Mouse (Mus musculus) T-helper 1 cell (primary cell): Measurements from ENCODE around the gene Gfod2.

ENCODE experiments used
- in situ Hi-C: fragments of 300-600 bp; cut with MboI, MseI; formaldehyde crosslinking; loops from one replicate; pipeline ENCODE4 v1.15.1; 2025; ENCODE audit warnings: high pct_unique_total_duplicates

Gfod2 gene

DNA sequence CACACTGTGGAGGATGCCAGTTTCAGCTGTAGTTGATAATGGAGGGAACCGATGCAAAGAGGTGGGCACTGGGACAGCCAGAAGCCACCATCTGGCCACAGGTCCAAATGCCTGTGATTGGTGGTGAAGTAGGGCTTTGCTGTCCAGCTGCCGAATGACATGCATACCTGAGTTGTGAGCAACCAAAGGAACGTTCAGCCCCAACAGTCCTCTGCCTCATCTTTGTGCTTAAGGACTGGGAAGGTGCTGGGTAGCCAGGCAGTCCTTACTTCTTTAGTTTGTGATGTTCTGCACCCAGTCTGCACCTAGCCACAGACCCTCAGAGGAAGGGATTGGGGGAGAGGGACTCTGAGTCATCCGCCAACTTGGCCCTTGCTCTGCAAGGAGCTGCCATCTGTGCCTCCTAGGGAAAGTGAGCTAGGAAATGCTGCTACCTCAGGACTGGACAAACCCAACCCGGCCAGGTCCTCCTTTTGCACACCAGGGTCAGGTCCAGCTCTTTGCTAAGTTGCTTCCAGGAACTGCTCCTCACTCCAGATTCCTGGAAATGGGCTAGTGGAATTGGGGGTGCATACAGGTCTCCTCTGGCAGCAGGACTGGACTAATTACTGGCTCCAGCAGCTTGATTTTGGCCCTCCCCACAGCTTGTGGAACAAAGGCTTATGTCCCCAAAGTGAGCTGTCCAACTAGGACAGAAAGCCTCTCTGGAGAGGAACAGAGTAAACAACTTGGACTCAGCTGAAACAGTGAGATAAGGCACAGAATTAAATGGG is 10.2 kb upstream of the Gfod2 start:
- in situ Hi-C loops: no loop called here

DNA sequence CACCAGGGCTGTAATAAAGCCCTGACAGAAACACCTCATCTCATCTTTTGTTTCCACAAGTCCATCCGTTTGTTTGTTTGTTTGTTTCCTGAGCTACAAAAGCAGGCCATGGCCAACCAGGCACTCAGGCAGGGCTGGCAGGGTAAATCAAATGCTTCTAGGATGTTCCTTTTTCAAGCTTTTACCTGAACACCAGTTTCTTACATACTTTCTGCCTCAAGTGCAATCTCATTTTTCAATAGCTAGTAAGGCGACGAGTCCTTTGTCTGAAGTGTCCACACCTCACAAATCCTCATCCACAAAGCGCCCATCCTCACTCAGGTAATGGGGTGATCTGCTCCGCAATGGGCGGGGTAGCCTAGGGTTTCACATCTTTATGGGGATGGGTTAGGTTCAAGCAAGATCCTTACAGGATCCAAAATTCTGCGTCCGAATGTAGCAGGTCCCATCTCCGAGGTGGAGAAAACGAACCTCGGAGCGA is 628 bp downstream of the Gfod2 start:
- in situ Hi-C loops: no loop called here

DNA sequence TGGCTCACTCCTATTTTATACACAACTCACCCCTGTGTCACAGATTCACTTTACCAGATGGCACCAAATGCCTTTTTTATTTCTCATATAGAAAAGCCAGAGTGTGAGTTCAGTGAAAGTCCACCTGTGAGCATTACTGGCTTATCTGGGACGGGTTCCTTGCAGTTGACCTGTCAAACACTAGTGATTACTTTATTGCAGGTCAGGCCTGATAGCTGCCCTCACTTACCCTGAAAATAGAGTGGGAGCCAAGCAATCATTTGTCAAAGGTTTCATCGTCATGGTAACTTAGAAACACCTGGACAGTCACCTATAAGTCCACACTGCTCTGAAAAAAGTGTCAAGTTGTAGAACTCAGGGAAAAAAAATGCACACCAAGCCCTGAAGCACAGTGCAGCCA is 3.8 kb downstream of the Gfod2 start:
- in situ Hi-C loops: no loop called here

DNA sequence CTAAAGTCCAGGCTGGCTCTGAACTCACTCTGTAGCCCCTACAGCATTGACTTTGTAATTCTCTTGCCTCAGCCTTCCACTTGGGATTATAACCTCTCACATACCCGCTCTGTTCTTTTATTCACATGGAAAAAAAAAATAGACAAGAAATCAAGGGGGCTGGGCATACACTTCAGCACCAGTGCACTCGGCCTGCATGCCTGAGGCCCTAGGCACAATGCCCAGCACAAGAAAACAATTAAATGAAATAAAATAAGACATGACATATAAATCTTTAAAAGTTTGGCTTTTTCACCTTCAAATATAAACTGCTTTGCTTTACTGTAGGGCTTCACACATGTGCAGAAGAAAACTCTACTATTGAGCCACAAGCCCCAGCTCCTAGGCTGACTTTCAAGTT is 4.5 kb downstream of the Gfod2 start:
- in situ Hi-C loops: no loop called here

DNA sequence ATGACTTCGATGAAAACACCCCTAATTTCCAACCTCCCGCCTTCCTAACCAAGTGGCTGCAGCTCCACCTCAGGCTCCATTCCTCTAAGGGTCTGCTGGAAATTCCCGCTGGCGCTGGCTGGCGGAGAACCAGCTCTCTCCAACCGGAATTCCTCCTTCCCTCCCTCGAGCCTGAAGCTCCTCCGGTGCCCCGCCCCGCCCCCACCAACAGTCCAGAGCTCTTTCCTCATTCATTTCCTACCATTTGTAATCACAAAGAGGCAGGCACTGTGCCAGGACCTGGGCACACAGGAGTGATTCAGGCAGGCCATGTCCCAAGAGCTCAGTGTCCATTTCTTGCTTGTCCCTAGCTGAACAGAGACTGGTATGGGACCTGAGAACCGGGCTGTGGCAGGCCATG is 7.9 kb downstream of the Gfod2 start:
- in situ Hi-C loops: no loop called here

DNA sequence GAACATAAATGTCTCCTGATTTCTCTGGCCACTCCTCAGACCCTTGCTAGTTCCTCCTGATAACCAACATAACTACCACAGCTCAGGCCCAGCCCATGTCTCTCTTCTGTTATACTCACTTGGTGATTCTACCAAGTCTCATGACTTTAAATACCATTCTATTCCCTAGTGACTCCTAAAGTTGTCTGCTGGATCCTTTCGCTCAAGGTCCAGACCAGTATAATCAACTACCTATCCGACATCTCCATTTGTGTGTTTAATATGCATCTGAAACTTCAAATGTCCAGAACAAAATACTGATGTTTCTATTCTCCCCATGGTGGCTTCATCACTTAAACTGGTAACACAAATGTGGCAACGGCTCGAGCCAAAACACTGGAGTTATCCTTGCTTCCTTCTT is 15.2 kb downstream of the Gfod2 start:
- in situ Hi-C loops: no loop called here

DNA sequence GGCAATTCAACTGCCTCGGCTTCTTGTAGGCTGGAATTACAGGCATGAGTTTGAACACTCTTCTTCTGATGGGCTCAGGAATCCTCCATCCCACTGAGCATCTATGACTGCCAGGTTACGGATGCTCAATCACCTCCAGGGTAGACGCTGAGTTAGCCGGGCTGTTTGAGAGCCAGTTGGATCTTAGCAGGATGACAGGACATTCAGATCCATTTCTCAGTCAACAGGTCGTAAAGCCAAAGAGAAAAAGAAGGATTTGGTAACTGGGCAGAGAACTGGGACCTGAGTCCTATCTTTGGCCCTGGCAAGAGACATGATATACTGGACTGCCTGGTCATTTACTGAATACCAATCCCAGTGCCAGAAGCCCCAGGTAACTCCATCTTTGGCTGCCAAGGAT is 19.2 kb downstream of the Gfod2 start:
- in situ Hi-C loops: no loop called here

DNA sequence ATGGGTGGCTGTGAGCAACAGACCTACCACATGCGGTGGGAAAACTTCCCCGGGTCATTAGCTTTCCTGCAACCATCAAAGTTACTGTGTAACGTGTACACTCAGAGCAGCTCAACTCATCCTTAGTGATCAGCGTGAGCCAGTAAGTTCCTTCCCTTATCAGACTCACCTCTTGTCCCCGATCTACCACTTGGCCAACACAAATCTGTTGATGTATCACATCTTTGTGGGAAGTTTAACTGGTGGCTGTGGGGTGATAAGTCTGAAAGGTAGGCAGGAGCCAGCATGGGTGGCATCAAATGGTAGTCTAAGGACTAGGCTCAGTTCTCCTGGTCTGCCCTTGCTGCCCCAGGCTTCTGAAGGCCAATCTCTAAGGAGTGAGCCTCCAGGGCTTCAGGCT is 26.3 kb downstream of the Gfod2 start:
- in situ Hi-C loops: no loop called here

DNA sequence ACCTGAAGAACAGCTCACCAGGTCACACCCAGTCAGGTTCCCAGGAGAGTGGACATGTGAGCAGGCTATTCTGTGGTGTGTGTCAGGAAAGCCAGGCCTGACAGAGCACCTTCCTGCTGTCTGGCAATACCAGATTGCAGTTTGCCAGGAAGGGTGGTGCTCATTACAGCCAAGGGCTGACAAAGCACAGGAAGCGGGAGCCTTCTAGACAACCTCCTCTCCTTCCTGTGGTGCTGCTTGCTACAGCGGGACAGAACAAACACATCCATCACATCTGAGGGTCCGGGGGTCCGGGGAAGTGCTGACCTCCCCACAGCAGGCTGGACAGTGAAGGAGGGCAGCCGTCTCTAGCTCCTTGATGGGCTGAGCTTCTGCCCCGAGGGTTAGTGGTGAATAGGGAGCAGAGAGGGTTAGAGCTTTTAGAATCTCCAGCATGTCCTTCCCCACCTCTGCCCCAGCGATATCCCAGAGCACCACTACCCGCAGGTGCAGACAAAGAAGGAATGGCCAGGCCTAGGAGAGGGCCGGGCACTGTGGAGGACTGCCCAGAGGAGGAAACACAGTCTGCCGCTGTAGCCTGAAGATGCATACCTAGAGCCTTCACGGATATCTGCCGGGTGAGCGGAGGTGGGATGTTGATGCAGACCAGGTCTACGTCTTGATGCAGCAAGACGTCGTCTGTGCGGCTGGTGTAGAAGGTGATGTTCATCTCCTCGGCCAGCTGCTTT is 30.9 kb downstream of the Gfod2 start:
- in situ Hi-C loops: loop anchor here (5.0 kb wide), 1 partner anchor 55 kb away; no protein-coding TSS in a partner anchor

DNA sequence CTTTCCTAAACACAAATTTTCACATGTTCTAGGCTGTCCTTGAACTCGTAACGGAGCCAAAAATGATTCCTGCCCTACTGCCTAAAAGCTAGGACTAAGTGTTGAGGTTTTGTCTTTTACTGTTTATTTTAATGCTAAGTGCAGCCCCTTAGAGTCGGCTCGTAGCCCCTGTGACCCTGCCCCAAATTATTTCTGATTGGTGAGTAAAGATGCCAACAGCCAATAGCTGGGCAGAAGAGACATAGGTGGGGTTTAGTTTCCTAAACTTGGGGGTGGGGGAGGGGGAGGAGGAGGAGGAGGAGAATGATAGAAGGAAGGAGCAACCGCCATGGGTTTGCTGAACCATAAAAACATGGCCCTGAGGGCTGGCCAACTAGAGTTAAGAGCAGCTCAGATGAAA is 32.7 kb downstream of the Gfod2 start:
- in situ Hi-C loops: loop anchor here (5.0 kb wide), 1 partner anchor 57 kb away; no protein-coding TSS in a partner anchor

DNA sequence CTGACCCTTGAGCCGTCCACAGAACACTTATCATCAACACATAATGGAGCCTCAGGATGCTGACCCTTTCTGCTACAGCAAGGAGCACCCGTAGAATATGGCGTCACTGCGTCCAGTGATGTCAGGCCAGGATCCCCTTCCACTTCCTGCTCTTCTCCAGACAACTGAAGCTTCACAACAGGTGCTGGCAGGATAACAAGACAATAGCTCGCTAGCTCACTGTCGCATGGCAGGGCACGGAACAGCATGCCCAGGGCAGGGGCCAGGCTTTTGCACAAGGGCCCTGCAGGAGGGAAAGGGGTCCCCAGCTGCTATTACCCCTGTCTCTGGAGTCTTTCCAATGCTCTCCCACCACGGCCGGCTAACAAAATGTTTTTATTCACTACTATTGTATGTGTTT is 35.6 kb downstream of the Gfod2 start:
- in situ Hi-C loops: no loop called here

DNA sequence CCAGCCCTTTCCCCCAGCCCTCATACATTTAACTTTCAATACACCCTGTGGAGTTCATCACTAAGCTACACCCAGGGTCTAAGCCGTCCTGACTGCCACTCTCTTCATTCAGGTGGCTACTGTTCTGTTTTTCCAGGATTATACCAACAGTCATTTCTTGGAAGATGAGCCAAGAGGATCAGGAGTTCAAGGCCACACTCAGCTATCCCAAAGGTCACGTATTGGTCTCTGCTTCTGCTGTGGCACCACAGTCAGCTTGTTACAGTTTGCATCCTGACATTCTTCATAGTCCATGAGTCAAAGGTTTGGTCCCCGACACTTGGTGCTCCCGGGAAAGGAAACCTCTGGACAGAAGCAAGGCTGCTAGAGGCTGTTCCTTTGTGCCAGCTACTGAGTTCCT is 38.8 kb downstream of the Gfod2 start:
- in situ Hi-C loops: no loop called here

DNA sequence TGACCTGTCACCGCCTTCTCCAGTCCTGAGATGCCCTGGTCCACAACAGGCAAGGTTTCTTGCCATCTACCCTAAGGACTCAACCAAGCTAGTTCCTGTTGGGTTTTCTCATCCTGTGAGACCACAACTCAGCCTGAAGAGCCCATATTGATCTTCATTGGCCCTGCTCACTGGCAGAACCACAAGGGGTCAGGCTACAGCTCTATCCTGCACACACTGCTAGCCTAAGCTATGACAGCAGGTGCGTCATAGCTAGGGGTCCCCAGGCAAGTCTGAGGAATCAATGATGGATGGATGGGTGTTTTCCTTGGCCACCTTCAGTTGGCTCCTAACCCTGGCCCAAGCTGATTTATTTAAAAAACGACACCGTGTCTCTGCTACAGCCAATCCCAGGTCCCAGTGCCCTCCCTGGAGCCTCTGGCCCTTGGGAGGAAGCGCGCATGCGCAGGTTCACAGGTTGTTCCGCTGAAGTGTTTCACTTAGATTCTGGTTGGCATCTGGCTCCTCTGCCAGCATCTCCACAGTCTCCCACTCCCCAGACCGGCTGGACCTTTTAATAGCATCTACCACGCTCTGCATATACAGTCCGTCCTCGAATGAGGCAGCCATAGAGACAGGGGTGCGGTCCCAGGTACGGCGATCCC is 42.0 kb downstream of the Gfod2 start:
- in situ Hi-C loops: no loop called here

DNA sequence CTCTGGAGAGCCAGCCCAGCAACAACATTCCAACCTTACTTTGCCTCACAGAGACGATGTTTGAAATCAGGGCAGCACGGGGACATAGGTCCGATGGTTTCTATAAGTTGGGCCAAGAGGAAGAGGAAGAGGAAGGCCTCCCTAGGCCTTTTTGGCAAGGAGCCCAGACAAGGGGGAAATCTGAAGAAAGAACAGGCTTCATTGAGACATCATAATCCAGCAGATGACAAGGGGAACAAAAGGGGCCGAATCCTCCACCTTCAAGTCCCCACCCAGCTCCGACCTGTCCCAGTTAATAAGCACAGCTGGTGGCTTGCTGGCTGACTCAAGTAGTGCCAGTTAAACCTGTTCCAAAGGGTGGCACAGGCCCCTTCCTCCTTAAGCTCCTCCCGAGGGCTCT is 43.4 kb downstream of the Gfod2 start:
- in situ Hi-C loops: no loop called here

DNA sequence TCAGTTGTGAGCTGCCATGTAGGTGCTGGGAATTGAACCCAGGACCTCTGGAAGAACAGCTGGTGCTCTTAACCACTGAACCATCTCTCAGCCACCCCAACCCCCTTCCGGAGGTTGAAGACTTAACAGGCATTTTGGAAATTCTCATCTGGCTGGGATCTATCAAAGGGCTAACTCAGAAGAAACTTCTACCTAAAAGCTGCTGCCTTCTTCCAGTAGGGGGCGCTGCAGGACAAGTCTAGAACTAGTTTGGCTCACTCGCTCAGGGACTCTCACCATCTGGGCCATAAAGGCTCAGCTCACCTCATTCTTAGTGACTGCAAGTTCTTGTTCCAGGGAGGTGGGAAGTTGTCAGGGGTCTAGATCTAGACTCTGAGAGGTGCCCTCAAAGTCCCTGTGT is 44.3 kb downstream of the Gfod2 start:
- in situ Hi-C loops: no loop called here

DNA sequence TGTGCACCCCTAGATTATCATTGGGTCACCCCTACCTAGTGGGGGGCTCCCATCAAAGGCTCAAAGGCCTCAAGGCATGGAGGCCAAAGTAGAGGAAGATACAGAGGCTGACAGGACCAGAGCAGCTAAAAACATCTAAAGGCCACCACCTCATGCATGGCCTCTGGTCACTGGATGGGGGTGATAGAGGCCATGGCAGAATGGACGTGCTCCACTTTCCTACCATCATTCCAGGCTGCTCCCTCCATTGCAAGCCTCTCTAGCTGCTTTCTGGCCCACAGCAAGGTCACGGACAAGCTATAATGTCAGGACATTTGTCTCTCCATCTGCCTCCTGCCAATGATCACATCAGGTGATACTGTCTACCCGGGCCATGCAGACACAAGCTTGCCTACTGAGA is 46.2 kb downstream of the Gfod2 start:
- in situ Hi-C loops: no loop called here

DNA sequence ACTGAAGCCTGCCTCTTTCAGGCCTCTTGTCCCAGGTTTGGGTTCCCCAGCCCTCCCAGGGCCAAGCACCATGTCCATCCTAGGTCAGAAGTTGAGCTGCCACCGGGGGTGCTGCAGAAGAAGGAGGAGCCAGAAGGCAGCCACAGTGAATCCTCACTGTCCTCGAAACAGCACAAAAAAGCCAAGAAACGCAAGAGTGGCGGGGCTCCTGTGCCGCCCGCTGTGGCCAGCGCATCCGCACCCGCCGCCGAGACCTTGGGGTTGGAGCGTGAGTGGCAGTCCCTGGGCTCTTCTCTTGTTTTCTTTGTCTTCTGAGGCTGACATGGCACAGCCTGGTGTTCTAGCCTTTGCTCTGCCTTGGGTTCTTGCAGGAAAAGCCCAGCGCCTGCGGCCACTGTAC is 49.1 kb downstream of the Gfod2 start:
- in situ Hi-C loops: no loop called here

DNA sequence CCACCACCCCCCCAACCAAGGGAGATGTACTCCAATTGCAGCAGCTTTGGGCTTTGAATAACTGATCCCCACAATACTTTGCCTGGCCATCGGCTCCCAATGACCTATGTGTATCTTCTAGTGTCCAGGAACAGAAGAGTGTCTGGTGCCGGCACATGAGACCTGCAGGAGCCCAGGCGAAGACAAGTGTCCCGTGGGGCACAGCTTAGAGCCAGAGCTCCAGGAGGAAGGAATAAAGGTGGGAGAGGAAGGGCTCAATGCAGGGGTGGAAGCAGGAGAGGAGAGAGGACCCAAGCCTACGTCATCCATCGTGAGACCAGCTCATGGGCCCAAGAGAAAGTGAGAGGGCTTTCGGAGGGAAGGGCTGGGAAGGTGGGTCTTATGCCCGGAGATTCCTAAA is 49.8 kb downstream of the Gfod2 start:
- in situ Hi-C loops: no loop called here

DNA sequence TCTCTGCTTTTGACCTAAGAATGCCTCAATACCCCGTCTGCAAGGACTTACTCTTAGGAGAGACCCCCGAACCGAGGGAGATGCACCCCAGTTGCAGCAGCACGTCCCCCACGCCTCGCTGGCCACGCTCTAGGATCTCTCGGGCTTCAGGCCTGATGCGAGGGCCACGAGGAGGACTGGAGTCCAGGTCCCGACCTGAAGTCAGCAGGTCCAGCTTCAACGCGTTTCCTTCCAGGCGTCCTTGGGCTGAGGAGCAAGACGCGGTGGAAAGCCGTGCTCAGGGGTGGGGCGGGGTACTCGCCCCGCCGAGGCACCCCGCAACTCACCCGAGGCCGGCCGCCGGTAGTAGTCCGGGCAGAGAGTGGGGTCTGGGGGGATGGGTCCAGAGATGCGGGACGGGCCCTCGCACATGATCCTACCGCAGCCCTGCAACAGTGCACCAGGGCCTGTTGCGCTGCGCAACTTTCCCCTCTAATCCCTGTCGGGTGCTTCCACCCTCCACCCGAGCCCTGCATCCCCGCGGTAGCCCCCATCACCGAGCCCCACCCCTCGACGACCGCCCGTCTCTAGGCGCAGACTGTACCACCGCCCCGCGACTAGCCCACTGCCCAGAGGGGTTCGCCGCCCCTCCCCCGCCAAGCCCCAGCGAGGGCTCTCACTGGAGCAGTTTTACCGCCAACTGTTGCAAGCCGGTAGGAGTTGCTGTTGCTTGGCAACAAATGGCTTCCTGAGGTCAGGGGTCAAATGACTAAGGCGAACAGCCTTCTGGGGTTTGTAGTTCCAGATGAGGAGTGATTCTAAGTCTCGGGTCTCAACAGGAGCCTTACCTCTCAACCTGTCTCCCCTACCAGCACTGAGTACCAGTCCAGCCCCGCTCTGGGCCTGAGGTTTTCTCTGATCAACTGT is 50.7 kb downstream of the Gfod2 start, which contains the start of the genes 4933405L10Rik and Enkd1:
Gene 4933405L10Rik (plus strand): TSS at position 158 of the 906 bp plus-strand sequence.
Gene Enkd1 (minus strand): TSS at position 713 of the 906 bp plus-strand sequence.
- in situ Hi-C loops: no loop called here

DNA sequence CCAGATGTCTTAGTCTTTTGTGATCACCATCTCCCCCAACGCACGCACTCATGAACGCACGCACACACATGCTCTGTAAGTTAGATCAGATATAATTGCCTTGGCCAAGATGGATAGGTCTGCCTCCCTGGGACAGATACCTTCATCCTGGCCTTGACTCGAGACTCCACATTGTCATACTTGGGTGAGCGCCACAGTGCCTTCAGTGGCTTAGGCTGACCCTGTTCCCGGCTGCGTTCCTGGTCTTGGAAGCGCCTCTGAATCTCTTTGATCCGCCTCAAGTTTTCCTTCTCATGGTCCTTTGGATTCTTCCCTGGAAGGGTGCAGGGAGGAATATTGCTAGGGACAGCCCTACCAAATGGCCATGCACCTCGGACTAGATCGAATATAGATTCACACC is 52.0 kb downstream of the Gfod2 start:
- in situ Hi-C loops: no loop called here

DNA sequence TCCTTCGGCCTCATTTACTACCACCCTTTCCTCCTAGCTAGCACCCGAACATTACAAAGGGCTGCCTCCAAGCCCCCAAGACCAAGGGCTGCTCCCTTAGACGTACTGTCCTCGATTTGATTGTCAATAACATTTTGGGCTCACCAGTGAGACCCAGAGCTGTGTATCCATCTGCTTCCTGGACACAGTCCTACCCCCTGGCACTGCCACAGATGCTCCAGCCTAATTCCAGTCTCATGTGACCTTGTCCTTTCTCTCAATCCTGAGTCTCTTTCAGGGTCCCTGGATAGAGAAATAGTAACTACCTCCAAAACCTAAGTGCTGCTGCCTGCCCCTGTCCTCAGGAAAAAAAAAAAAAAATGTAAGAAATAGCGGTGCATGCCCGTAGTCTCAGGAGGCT is 53.5 kb downstream of the Gfod2 start:
- in situ Hi-C loops: no loop called here
